Mouse (Mus musculus): ENCODE measurements around the gene Tapbp. TPM values are rescaled to one million over a fixed set of nuclear protein-coding genes. Genes with fewer than 3 reads are reported as not detected.

The Tapbp gene
- polyA plus RNA-seq, 1 experiment from 2014 or later, result 27.6 TPM

- Histone ChIP-seq H3K4me1 (replicated peaks) (peaks cover 44% of the 10 kb centered on the region), H3K27me3 (peaks cover 41% of the 10 kb centered on the region), H3K27ac (peak overlapping the region; percentile 62), H3K9ac (peak overlapping the region; percentile 61), H3K9me3 (replicated peaks) (no peaks in the 10 kb centered on the region), H3K4me3 (replicated peaks) (peak overlapping the region; percentile 62), H3K4me2 (peak overlapping the region; percentile 85), H3K36me3 (no peaks in the 10 kb centered on the region)
- peak; percentile 76 for DNase-seq
- under 1% methylated on average over 17 of the region's 17 CpGs for WGBS (ENCODE audit: insufficient replicate concordance)
- peak; percentile 84 for ATAC-seq (ENCODE audit: low read depth)
Observed at GRCm38 (mm10) chr17:33978631-33979031, 62.9 kb downstream of the Tapbp start.

Small RNAs within 50 kb of the gene (microRNA-seq; reads per million reads assigned to microRNA genes)
- gene Gm27740, result not detected

Other genes starting within 250 kb of the Tapbp start
- gene Hnrnpm, start 229.0 kb upstream of the Tapbp start, polyA plus RNA-seq (2015; fragmentation: Nextera tagmentation; extraction: Ambion mirVana), result 160 and 237 TPM in 2 replicates
- gene March2, start 197.2 kb upstream of the Tapbp start, polyA plus RNA-seq (2015; fragmentation: Nextera tagmentation; extraction: Ambion mirVana), result 214 and 231 TPM in 2 replicates
- 117 and 123 TPM in 2 replicates for gene Rab11b, start 155.4 kb upstream of the Tapbp start, polyA plus RNA-seq (2015; fragmentation: Nextera tagmentation; extraction: Ambion mirVana)
- 18.9 and 20.2 TPM in 2 replicates for gene Angptl4, start 134.1 kb upstream of the Tapbp start, polyA plus RNA-seq (2015; fragmentation: Nextera tagmentation; extraction: Ambion mirVana)
- 8.1 and 8.9 TPM in 2 replicates for gene Kank3, start 105.4 kb upstream of the Tapbp start, polyA plus RNA-seq (2015; fragmentation: Nextera tagmentation; extraction: Ambion mirVana)
- gene Rps28, start 91.3 kb upstream of the Tapbp start, polyA plus RNA-seq (2015; fragmentation: Nextera tagmentation; extraction: Ambion mirVana), result 614 and 696 TPM in 2 replicates
- 250 and 284 TPM in 2 replicates for gene Ndufa7, start 91.3 kb upstream of the Tapbp start, polyA plus RNA-seq (2015; fragmentation: Nextera tagmentation; extraction: Ambion mirVana)
- 19.9 and 22.0 TPM in 2 replicates for gene Cd320, start 72.8 kb upstream of the Tapbp start, polyA plus RNA-seq (2015; fragmentation: Nextera tagmentation; extraction: Ambion mirVana)
- not detected in 2 replicates for gene Gm7029, start 42.1 kb upstream of the Tapbp start, polyA plus RNA-seq (2015; fragmentation: Nextera tagmentation; extraction: Ambion mirVana)
- 6.9 and 7.6 TPM in 2 replicates for gene Kifc1, start 25.2 kb upstream of the Tapbp start, polyA plus RNA-seq (2015; fragmentation: Nextera tagmentation; extraction: Ambion mirVana)
- 0.60 and 0.91 TPM in 2 replicates for gene Platr17, start 10.8 kb upstream of the Tapbp start, polyA plus RNA-seq (2015; fragmentation: Nextera tagmentation; extraction: Ambion mirVana)
- 25.5 and 27.6 TPM in 2 replicates for gene Daxx, start 6.5 kb upstream of the Tapbp start, polyA plus RNA-seq (2015; fragmentation: Nextera tagmentation; extraction: Ambion mirVana)
- gene Zbtb22, start within 50 bp of the Tapbp start, polyA plus RNA-seq (2015; fragmentation: Nextera tagmentation; extraction: Ambion mirVana), result 10.1 and 10.7 TPM in 2 replicates
- 7.1 and 7.4 TPM in 2 replicates for gene Rgl2, start 13.6 kb downstream of the Tapbp start, polyA plus RNA-seq (2015; fragmentation: Nextera tagmentation; extraction: Ambion mirVana)
- gene Pfdn6, start 24.4 kb downstream of the Tapbp start, polyA plus RNA-seq (2015; fragmentation: Nextera tagmentation; extraction: Ambion mirVana), result 153 and 157 TPM in 2 replicates
- 30.1 and 34.9 TPM in 2 replicates for gene Wdr46, start 24.8 kb downstream of the Tapbp start, polyA plus RNA-seq (2015; fragmentation: Nextera tagmentation; extraction: Ambion mirVana)
- 2.3 and 2.5 TPM in 2 replicates for gene B3galt4, start 35.6 kb downstream of the Tapbp start, polyA plus RNA-seq (2015; fragmentation: Nextera tagmentation; extraction: Ambion mirVana)
- gene Vps52, start 39.9 kb downstream of the Tapbp start, polyA plus RNA-seq (2015; fragmentation: Nextera tagmentation; extraction: Ambion mirVana), result 27.7 and 30.1 TPM in 2 replicates
- 1,343 and 1,499 TPM in 2 replicates for gene Rps18, start 40.1 kb downstream of the Tapbp start, polyA plus RNA-seq (2015; fragmentation: Nextera tagmentation; extraction: Ambion mirVana)
- 80.9 and 88.3 TPM in 2 replicates for gene H2-K1, start 84.4 kb downstream of the Tapbp start, polyA plus RNA-seq (2015; fragmentation: Nextera tagmentation; extraction: Ambion mirVana)
- 5.2 and 5.4 TPM in 2 replicates for gene Ring1, start 108.8 kb downstream of the Tapbp start, polyA plus RNA-seq (2015; fragmentation: Nextera tagmentation; extraction: Ambion mirVana)
- gene H2-Ke6, start 112.2 kb downstream of the Tapbp start, polyA plus RNA-seq (2015; fragmentation: Nextera tagmentation; extraction: Ambion mirVana), result 25.2 and 25.7 TPM in 2 replicates
- gene Slc39a7, start 115.8 kb downstream of the Tapbp start, polyA plus RNA-seq (2015; fragmentation: Nextera tagmentation; extraction: Ambion mirVana), result 71.7 and 76.7 TPM in 2 replicates
- 18.2 and 18.6 TPM in 2 replicates for gene Rxrb, start 115.9 kb downstream of the Tapbp start, polyA plus RNA-seq (2015; fragmentation: Nextera tagmentation; extraction: Ambion mirVana)
- 0.32 and 0.54 TPM in 2 replicates for gene Col11a2, start 123.5 kb downstream of the Tapbp start, polyA plus RNA-seq (2015; fragmentation: Nextera tagmentation; extraction: Ambion mirVana)
- 0.39 and 0.41 TPM in 2 replicates for gene H2-Oa, start 176.4 kb downstream of the Tapbp start, polyA plus RNA-seq (2015; fragmentation: Nextera tagmentation; extraction: Ambion mirVana)
- 4.4 and 5.2 TPM in 2 replicates for gene H2-DMa, start 203.6 kb downstream of the Tapbp start, polyA plus RNA-seq (2015; fragmentation: Nextera tagmentation; extraction: Ambion mirVana)
- 42.0 and 53.3 TPM in 2 replicates for gene Brd2, start 206.7 kb downstream of the Tapbp start, polyA plus RNA-seq (2015; fragmentation: Nextera tagmentation; extraction: Ambion mirVana)
- gene H2-DMb2, start 227.4 kb downstream of the Tapbp start, polyA plus RNA-seq (2015; fragmentation: Nextera tagmentation; extraction: Ambion mirVana), result 0.31 and 0.36 TPM in 2 replicates
- gene H2-DMb1, start 237.2 kb downstream of the Tapbp start, polyA plus RNA-seq (2015; fragmentation: Nextera tagmentation; extraction: Ambion mirVana), result 0.54 and 0.62 TPM in 2 replicates